Mouse (Mus musculus) heart, embryonic 14.5 days (tissue): Measurements from ENCODE around the gene Nectin3. TPM values are rescaled to one million over a fixed set of nuclear protein-coding genes. Genes with fewer than 3 reads are reported as not detected.

Experiments used
- ATAC-seq: fragments of 200-750 bp; cut with Nextera tagmentation; 2 replicates; pipeline ENCODE4 v1.8.0; 2017; ENCODE audit warnings: low read depth, moderate TSS enrichment; ENCODE audit not compliant: insufficient number of reproducible peaks, insufficient read depth, low FRiP score
- H3K27ac ChIP-seq, 2 experiments: fragments of 200-500 bp in 1 of 2; fragments of 300-500 bp in 1 of 2; sonication (generic) in 1 of 2; replicated peaks in 1 of 2; 2 replicates each; pipeline ENCODE4 v1.5.1; 2012 to 2014; ENCODE audit warnings: low read depth in 2 of 2, low read length in 2 of 2, control low read depth in 1 of 2, mild to moderate bottlenecking in 1 of 2, mixed read lengths in 1 of 2; ENCODE audit not compliant: control insufficient read depth in 1 of 2, insufficient read depth in 1 of 2
- H3K27me3 ChIP-seq: fragments of 300-500 bp; sonication (generic); 2 replicates; pipeline ENCODE4 v1.6.1; 2014; ENCODE audit warnings: mild to moderate bottlenecking, low read length, control low read depth; ENCODE audit not compliant: control insufficient read depth, insufficient read depth
- H3K36me3 ChIP-seq: fragments of 300-500 bp; sonication (generic); 2 replicates; pipeline ENCODE4 v1.6.1; 2014; ENCODE audit warnings: mild to moderate bottlenecking, control low read depth, low read length, mixed read lengths; ENCODE audit not compliant: control insufficient read depth, insufficient read depth
- H3K4me1 ChIP-seq, 2 experiments: fragments of 200-500 bp in 1 of 2; fragments of 300-500 bp in 1 of 2; sonication (generic) in 1 of 2; 2 replicates each; pipeline ENCODE4 v1.6.1; 2012 to 2014; ENCODE audit warnings: low read length in 2 of 2, control low read depth in 1 of 2, mixed read lengths in 1 of 2; ENCODE audit not compliant: control insufficient read depth in 2 of 2, insufficient read depth in 2 of 2
- H3K4me2 ChIP-seq: fragments of 300-500 bp; sonication (generic); 2 replicates; pipeline ENCODE4 v1.6.1; 2014; ENCODE audit warnings: mild to moderate bottlenecking, low read length
- H3K4me3 ChIP-seq, 2 experiments: fragments of 200-500 bp in 1 of 2; fragments of 300-500 bp in 1 of 2; sonication (generic) in 1 of 2; 2 replicates each; pipeline ENCODE4 v1.5.1; 2012 to 2014; ENCODE audit warnings: low read length in 2 of 2, mild to moderate bottlenecking in 2 of 2, control low read depth in 1 of 2, low read depth in 1 of 2, moderate library complexity in 1 of 2; ENCODE audit not compliant: control insufficient read depth in 1 of 2, insufficient read depth in 1 of 2
- H3K9ac ChIP-seq: fragments of 300-500 bp; sonication (generic); 2 replicates; pipeline ENCODE4 v1.6.1; 2014; ENCODE audit warnings: mild to moderate bottlenecking, low read length
- H3K9me3 ChIP-seq: fragments of 300-500 bp; sonication (generic); 2 replicates; pipeline ENCODE4 v1.6.1; 2016; ENCODE audit warnings: low read length, control low read depth; ENCODE audit not compliant: control insufficient read depth
- WGBS: fragments of 180-500 bp; shearing (Covaris S2); extraction: QIAGEN DNeasy Blood & Tissue Kit; methylation state at CpG from one replicate; pipeline ENCODE4 v1.1.7; 2014; 5-methylcytosine and 5-hydroxymethylcytosine counted together
- polyA plus RNA-seq: library from polyadenylated mRNA; unstranded; fragments of >200 nt; fragmentation: Nextera tagmentation; extraction: Ambion mirVana; gene quantifications from 2 replicates; pipeline ENCODE4 v1.2.1, GENCODE M21; 2014

Nectin3 gene
- polyA plus RNA-seq, 1 experiment from 2014 or later = 24.7 TPM

GRCm38 (mm10) chr16:46416177-46416576 lies 82.1 kb downstream of the Nectin3 start:
- no peak for ATAC-seq
- Histone ChIP-seq H3K27me3 (no peaks in the 10 kb centered on the region), H3K9ac (no peak overlapping the region), H3K36me3 (0 out of 2 replicates have a peak, but pooled peaks cover 11% of the 10 kb centered on the region), H3K27ac (no peak overlapping the region), H3K4me1 (peaks cover 3 to 11% of the 10 kb centered on the region in 2 experiments; a peak in 2 of 4 replicates), H3K4me3 (no peak overlapping the region), H3K4me2 (no peak overlapping the region), H3K9me3 (no peaks in the 10 kb centered on the region)
- WGBS = 87% methylated on average over 3 of the region's 3 CpGs

- no peak for ATAC-seq
- Histone ChIP-seq H3K36me3 (peaks cover under 1% of the 10 kb centered on the region; the same call in 1 of the 2 replicates), H3K4me2 (no peak overlapping the region), H3K27me3 (no peaks in the 10 kb centered on the region), H3K9me3 (no peaks in the 10 kb centered on the region), H3K9ac (no peak overlapping the region), H3K4me3 (no peak overlapping the region), H3K27ac (no peak overlapping the region), H3K4me1 (peaks cover 3 to 11% of the 10 kb centered on the region in 2 experiments; a peak in 2 of 4 replicates)
- 62% methylated on average over 3 of the region's 3 CpGs for WGBS
These were observed 87.6 kb downstream of the Nectin3 start for GRCm38 (mm10) chr16:46410739-46411057.

- no peaks in the 10 kb centered on the region for H3K9me3 ChIP-seq
- no peaks in the 10 kb centered on the region for H3K27me3 ChIP-seq
- H3K36me3 ChIP-seq = peaks cover 3% of the 10 kb centered on the region; the same call in 1 of the 2 replicates
- H3K4me2 ChIP-seq = no peak overlapping the region
- no peak overlapping the region for H3K4me3 ChIP-seq
- ATAC-seq = no peak
- WGBS = 71% methylated on average over 6 of the region's 6 CpGs
- no peak overlapping the region for H3K27ac ChIP-seq
- H3K9ac ChIP-seq = no peak overlapping the region
- peaks cover 3 to 11% of the 10 kb centered on the region in 2 experiments; a peak in 2 of 4 replicates for H3K4me1 ChIP-seq
These were observed 88.1 kb downstream of the Nectin3 start for GRCm38 (mm10) chr16:46410053-46410738.

GRCm38 (mm10) chr16:46407997-46408396 lies 90.3 kb downstream of the Nectin3 start:
- ATAC-seq = no peak
- Histone ChIP-seq H3K27me3 (no peaks in the 10 kb centered on the region), H3K9me3 (no peaks in the 10 kb centered on the region), H3K27ac (no peak overlapping the region), H3K4me3 (no peak overlapping the region), H3K4me1 (peaks cover 3 to 11% of the 10 kb centered on the region in 2 experiments; a peak in 2 of 4 replicates), H3K36me3 (peaks cover 3% of the 10 kb centered on the region; the same call in 1 of the 2 replicates), H3K4me2 (no peak overlapping the region), H3K9ac (no peak overlapping the region)
- 87% methylated on average over 15 of the region's 15 CpGs for WGBS

- H3K4me1 ChIP-seq = peaks cover 2 to 5% of the 10 kb centered on the region in 2 experiments; a peak in 1 of 4 replicates
- no peaks in the 10 kb centered on the region for H3K27me3 ChIP-seq
- no peak overlapping the region for H3K4me3 ChIP-seq
- H3K9ac ChIP-seq = no peak overlapping the region
- ATAC-seq = no peak
- H3K4me2 ChIP-seq = no peak overlapping the region
- no peak overlapping the region for H3K27ac ChIP-seq
- no peaks in the 10 kb centered on the region for H3K9me3 ChIP-seq
- WGBS = 83% methylated on average over 7 of the region's 7 CpGs
- peaks cover 3% of the 10 kb centered on the region; the same call in 1 of the 2 replicates for H3K36me3 ChIP-seq
These were observed 91.3 kb downstream of the Nectin3 start for GRCm38 (mm10) chr16:46406844-46407639.

- H3K4me3 ChIP-seq = no peak overlapping the region
- H3K27me3 ChIP-seq = no peaks in the 10 kb centered on the region
- H3K4me1 ChIP-seq = peaks cover 0 to 6% of the 10 kb centered on the region in 2 experiments; a peak in 1 of 4 replicates
- H3K4me2 ChIP-seq = no peak overlapping the region
- no peak overlapping the region for H3K9ac ChIP-seq
- no peaks in the 10 kb centered on the region for H3K9me3 ChIP-seq
- no peak for ATAC-seq
- peaks cover 7% of the 10 kb centered on the region for H3K36me3 ChIP-seq
- no peak overlapping the region for H3K27ac ChIP-seq
- 86% methylated on average over 4 of the region's 4 CpGs for WGBS
These were observed 100.4 kb downstream of the Nectin3 start for GRCm38 (mm10) chr16:46397945-46398344.

GRCm38 (mm10) chr16:46389415-46390033 lies 108.8 kb downstream of the Nectin3 start:
- no peaks in the 10 kb centered on the region for H3K9me3 ChIP-seq
- H3K27ac ChIP-seq = no peak overlapping the region
- H3K27me3 ChIP-seq = no peaks in the 10 kb centered on the region
- H3K4me2 ChIP-seq = no peak overlapping the region
- peaks cover 2% of the 10 kb centered on the region for H3K36me3 ChIP-seq
- no peak overlapping the region for H3K9ac ChIP-seq
- ATAC-seq = no peak
- WGBS = 59% methylated on average over 6 of the region's 6 CpGs
- H3K4me1 ChIP-seq = peaks cover 2 to 9% of the 10 kb centered on the region in 2 experiments; a peak in 2 of 4 replicates
- no peak overlapping the region for H3K4me3 ChIP-seq
